Mouse (Mus musculus) Patski (cell line): ENCODE results near the gene Tarm1. TPM values are rescaled to one million over a fixed set of nuclear protein-coding genes. Genes with fewer than 3 reads are reported as not detected.

Experiments
- ATAC-seq: fragments of 100-300 bp; one replicate; pipeline ENCODE4 v1.8.0; 2021
- CTCF ChIA-PET: fragments of 350-600 bp; sonication (Branson Sonifier 250); formaldehyde crosslinking; loops from one replicate; lab custom pipeline; 2022; ENCODE audit warnings: inconsistent platforms; lab: Charles Lee
- POLR2A ChIA-PET: fragments of 350-600 bp; sonication (Branson Sonifier 250); formaldehyde crosslinking; loops from one replicate; lab custom pipeline; 2022; ENCODE audit warnings: antibody characterized with exemption, inconsistent platforms; lab: Charles Lee
- DNase-seq: peaks from one replicate; pipeline ENCODE4 v3.0.0-alpha.2; 2011; ENCODE audit warnings: low read depth, low spot score
- H3K27me3 ChIP-seq: fragments of 371-371 bp; one replicate; pipeline ENCODE4 v1.5.1; 2021
- CTCF ChIP-seq: fragments of 100-300 bp; IDR thresholded peaks from one replicate; pipeline ENCODE4 v1.5.1; 2021
- in situ Hi-C: fragments of 300-500 bp; cut with MboI; formaldehyde crosslinking; loops from 3 replicates; pipeline ENCODE4 v1.11.1; 2018; ENCODE audit warnings: low pct_unique_long_range_greater_than_20kb, mixed read lengths
- polyA plus RNA-seq: library from polyadenylated mRNA; unstranded; gene quantifications from one replicate; pipeline ENCODE4 v1.2.3, GENCODE M21; 2021

Gene Tarm1
- polyA plus RNA-seq: not detected

DNA sequence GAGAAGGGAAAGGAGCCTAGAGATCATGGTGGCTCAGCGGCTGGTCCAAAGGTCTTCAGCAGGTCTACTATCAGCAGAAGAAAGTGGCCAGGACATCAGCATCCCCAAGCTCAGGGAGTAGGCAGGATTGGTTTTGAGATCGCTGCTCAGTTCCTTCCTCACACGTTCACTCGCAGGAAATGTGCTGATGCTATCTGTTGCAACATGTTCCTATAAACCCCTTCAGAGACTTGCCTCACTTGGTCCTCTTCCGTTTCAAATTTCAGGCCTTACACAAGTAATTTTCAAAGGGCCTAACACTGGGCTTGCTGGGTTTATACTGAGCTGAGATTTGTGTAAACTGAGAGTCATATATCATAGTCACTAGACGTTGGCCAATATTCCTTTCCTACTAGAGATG is at the start of gene Tarm1:
TSS of gene Tarm1 (minus strand) at position 186 of the 400 bp plus-strand sequence.
- CTCF ChIA-PET: no interaction called here
- no peak for DNase-seq
- ATAC-seq: no peak
- POLR2A ChIA-PET: no interaction called here
- no peaks in the 10 kb centered on the region for H3K27me3 ChIP-seq
- in situ Hi-C loops: no loop called here
- TF ChIP-seq CTCF: no peak

DNA sequence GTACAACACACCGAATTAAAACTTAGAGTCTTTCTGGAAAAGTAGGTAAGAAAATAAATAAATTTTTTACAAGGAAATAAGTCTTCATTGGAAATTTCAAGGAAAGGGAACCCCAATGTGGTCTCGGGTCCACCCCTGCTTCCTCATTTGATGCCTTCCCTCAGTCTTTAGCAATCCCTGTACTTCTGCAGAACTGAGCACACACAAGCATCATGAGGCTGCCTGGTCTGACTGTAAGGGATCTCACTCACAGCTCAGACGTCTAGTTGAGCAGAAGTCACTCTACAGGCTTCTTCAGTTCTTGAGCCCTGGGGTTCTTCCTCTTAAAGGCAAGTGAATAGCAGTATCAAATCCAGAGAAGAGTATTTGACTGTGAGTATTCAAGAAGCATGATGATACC is 3.5 kb upstream of the Tarm1 start:
- no peak for TF ChIP-seq CTCF
- no peaks in the 10 kb centered on the region for H3K27me3 ChIP-seq
- ATAC-seq (no peak), DNase-seq (no peak)
- ChIA-PET POLR2A (no interaction called here), CTCF (no interaction called here)
- in situ Hi-C loops: no loop called here

DNA sequence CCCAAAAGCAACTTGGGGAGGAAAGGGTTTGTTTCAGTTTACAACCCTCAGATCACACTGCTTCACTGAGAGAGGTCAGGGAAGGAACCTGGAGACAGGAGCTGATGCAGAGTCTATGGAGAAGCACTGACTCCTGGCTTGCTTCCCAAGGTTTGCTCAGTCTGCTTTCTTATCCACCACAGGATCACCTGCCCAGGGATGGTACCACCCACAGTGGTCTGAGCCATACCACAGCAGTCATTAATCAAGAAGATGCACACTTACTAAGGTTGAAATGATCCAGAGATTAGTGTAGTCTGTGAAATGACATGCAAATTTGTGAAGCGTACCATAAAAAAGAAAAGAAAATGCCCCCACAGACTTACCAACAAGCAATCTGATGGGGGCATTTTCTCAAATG is 2.0 kb downstream of the Tarm1 start:
- CTCF ChIA-PET: no interaction called here
- in situ Hi-C loops: no loop called here
- no peaks in the 10 kb centered on the region for H3K27me3 ChIP-seq
- ATAC-seq: no peak
- POLR2A ChIA-PET: no interaction called here
- no peak for DNase-seq
- TF ChIP-seq CTCF: no peak

- TF ChIP-seq CTCF: no peak
- DNase-seq: no peak
- ChIA-PET CTCF (no interaction called here), POLR2A (no interaction called here)
- H3K27me3 ChIP-seq: no peaks in the 10 kb centered on the region
- in situ Hi-C loops: no loop called here
- no peak for ATAC-seq
Observed at GRCm38 (mm10) chr7:3481948-3482608, 20.3 kb downstream of the Tarm1 start.

DNA sequence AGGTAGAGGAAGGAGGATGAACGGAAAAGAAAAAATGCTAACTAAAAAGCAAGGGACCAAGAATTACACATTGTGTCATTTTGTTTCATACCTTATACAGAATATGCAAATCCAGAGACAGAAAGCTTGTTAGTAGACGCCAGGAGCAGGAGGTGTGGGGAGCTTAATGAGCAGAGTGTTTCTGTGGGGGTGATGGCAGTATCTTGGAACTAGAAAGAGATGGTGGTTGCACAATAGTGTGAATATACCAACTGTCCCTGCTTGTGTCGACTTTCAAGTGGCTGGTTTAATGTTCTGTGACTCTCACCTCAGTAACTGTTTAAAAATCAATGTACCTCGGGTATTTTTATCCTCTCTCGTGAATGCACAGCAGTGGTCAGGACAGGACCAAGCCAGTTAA is 25.7 kb downstream of the Tarm1 start:
- no peaks in the 10 kb centered on the region for H3K27me3 ChIP-seq
- in situ Hi-C loops: no loop called here
- ChIA-PET CTCF (no interaction called here), POLR2A (no interaction called here)
- TF ChIP-seq CTCF: no peak
- no peak for ATAC-seq
- DNase-seq: no peak

DNA sequence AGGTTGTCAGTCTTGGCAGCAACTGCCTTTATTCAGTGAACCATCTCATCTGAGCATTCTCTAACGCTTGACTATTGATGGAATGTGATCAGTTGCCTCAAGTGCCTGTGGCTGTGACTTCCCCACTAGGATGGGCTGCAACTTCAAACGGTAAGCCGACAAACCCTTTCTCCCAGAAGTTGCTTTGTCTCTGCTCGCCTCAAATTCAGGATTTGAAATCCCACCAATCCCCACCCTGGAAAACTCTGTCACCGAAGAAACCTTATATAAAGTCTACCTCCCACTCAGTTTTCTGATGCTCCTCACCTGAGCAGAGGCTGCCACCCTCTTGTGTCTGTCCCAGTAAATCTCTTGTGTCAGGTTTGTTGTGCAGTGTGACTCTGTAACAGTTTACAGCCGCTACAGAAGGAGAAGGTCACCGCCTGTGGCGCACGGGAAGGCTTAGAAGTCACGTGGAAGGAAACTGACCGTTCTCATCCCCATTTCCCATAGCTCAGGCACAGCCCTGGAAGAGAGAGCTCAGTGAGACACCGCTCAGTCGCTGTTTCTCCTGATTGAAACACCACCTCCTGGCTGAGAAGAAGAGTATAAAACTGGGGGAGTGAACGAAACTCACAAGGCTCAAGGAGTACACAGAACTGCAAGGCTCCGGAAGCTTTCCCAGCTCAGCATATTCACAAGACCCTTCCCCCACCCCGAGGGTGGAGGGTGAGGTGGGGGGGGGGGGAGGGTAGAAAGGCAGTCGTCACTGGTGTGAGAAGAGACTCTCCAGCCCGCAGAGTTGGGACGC is 27.9 kb downstream of the Tarm1 start:
- ATAC-seq (no peak), DNase-seq (no peak)
- in situ Hi-C loops: no loop called here
- no peak for TF ChIP-seq CTCF
- CTCF ChIA-PET: no interaction called here
- POLR2A ChIA-PET: no interaction called here
- H3K27me3 ChIP-seq: no peaks in the 10 kb centered on the region

- ChIA-PET CTCF (no interaction called here), POLR2A (no interaction called here)
- ATAC-seq (no peak), DNase-seq (no peak)
- no peaks in the 10 kb centered on the region for H3K27me3 ChIP-seq
- in situ Hi-C loops: no loop called here
- no peak for TF ChIP-seq CTCF
Observed at GRCm38 (mm10) chr7:3472774-3473173, 29.6 kb downstream of the Tarm1 start.

DNA sequence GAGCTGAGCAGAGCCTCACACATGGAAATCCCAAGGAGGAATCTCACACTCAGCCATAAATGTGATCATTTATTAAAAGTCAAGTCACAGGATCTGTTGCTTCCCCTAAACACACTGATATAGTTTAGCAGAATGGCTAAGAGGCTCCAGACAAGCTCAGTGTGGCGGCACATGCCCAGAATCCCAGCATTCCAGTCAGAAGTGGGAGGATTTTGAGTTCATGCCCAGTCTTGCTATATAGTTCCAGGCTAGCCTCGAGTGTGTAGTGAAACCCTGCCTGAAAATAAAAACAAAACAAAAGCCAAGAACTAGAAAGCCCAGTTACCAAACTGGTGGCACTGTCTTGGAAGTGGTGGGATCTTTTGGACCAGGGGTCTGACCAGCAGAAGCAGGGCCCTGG is 33.8 kb downstream of the Tarm1 start:
- in situ Hi-C loops: no loop called here

DNA sequence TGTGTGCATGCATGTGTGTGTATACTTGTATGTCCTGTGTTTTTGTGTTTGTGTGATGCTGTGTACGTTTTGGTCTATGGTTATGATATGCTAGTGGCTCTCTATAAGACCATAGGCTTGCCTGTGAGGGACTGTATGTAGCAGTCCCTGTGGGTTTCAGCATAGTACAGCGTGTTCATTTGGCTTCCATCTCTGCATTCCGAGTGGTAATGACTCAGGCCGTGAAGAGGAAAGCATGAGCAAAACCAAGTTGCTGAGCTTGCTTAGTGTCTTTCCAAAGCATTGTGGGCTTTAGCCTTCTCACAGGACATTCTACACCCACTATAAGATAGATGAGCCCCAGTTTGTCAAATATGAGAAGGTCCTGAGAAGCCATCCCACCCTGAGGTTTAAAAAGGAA is 39.1 kb downstream of the Tarm1 start:
- DNase-seq: no peak
- no peaks in the 10 kb centered on the region for H3K27me3 ChIP-seq
- POLR2A ChIA-PET: no interaction called here
- no peak for TF ChIP-seq CTCF
- CTCF ChIA-PET: no interaction called here
- in situ Hi-C loops: no loop called here
- ATAC-seq: no peak

More for the DNA sequence above, 33.8 kb downstream of the Tarm1 start:
- CTCF ChIA-PET: no interaction called here
- ATAC-seq (no peak), DNase-seq (no peak)
- no peak for TF ChIP-seq CTCF
- H3K27me3 ChIP-seq: no peaks in the 10 kb centered on the region
- POLR2A ChIA-PET: no interaction called here

DNA sequence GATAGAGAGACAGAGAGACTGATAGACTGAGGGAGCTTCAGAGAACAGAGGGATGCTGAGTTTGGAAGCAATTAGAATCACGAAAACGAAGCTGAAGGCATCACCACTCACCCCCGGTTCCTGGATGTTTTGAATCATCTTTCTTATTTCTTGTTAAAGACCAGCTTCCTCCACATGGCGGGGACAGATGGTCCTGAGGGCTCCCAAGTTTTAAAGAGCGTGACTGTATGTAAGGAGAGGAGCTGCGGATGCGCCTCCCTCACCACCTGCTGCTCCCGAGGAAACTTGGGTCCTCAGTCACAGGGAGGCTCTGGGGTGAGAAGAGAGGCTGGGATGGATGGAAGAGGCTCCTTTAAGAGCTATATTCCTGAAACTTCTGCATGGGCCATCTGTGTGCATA is 42.2 kb downstream of the Tarm1 start:
- POLR2A ChIA-PET: no interaction called here
- DNase-seq: no peak
- CTCF ChIA-PET: interaction anchor here (0.9 to 1.8 kb wide), 2 partner anchors 11 to 13 kb away, joined by 3 to 4 read pairs; no protein-coding TSS in a partner anchor
- in situ Hi-C loops: no loop called here
- no peaks in the 10 kb centered on the region for H3K27me3 ChIP-seq
- TF ChIP-seq CTCF: no peak
- ATAC-seq: no peak

DNA sequence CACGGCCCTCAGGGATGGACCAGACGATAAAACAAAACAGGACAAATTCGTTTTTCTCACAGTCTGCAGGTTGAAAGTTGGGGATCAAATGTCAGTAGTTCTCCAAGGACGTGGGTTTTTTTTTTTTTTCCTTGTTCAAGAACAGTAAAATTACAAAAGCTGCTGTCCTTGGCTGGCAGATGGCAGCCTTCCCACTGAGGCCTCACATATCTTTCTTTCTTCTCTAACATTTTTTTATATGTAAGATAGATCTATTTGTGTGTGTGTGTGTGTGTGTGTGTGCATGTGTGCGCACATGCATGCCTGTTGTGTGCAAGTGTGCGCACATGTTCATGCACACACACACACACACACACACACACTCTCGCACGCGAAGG is 44.6 kb downstream of the Tarm1 start:
- in situ Hi-C loops: no loop called here
- TF ChIP-seq CTCF: no peak
- DNase-seq (no peak), ATAC-seq (no peak)
- CTCF ChIA-PET: no interaction called here
- POLR2A ChIA-PET: no interaction called here
- no peaks in the 10 kb centered on the region for H3K27me3 ChIP-seq
